Mouse (Mus musculus): Measurements from ENCODE around the gene Olfr509. TPM values are rescaled to one million over a fixed set of nuclear protein-coding genes. Genes with fewer than 3 reads are reported as not detected.
"Not testable (repeated sequence)": the region's sequence is repeated elsewhere in the genome, so short reads cannot be mapped to it uniquely, and the experiment has no call there.

Olfr509 gene
- not detected for total RNA-seq (2022)

GRCm38 (mm10) chr7:108651806-108652205 is at the start of gene Olfr509:
Gene Olfr509, minus strand, starts transcription at chr7:108651906.
- DNase-seq (ENCODE audit: low spot score): no peak

GRCm38 (mm10) chr7:108678886-108679285 is 27.2 kb upstream of the Olfr509 start:
- no peak for DNase-seq (ENCODE audit: low spot score)

GRCm38 (mm10) chr7:108671058-108671457 is 19.4 kb upstream of the Olfr509 start:
- no peak for DNase-seq (ENCODE audit: low spot score)

DNA sequence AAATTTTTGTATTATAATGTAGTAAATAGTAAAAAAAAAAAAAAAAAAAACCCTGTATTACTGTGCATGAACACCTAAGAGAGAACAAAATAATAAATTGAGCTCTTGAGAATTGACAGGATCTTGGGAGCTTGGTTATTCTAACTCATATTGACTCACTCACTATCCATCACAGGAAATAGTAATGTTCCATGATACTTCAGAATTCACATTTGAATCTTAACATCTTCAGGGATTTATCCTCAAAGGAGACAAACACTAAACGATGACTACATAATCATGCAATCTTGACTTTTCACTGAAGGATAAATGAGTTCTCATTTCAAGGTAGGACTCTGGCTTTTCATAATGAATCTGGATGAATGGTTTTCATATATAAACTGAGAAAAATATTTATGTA is 14.4 kb upstream of the Olfr509 start, which contains the start of gene Olfr510:
Olfr510 (plus strand) TSS at position 301 of the 400 bp plus-strand sequence.
- no peak for DNase-seq (ENCODE audit: low spot score)

- no peak for DNase-seq (ENCODE audit: low spot score)
These were observed 10.7 kb upstream of the Olfr509 start for GRCm38 (mm10) chr7:108662419-108662818.

DNA sequence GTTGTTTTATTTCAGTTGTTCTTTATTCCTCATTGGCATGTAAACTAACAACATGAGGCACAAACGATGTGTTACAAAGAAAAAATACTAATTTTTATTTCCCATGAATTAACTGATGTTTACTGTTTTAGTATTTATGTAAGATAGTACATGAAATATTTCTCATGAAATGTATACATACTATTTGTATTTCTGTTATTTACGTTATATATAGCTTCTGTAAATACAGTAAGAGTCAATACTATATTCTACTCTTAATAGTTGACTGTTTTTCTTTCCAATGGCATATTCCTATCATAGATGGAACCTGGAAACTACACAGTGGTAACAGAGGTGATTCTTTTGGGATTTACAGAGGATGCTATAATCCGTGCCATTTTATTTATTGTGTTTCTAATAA is 22.0 kb downstream of the Olfr509 start, which contains the start of gene Olfr508:
Olfr508 (plus strand) TSS at position 301 of the 400 bp plus-strand sequence.
- DNase-seq (ENCODE audit: low spot score): no peak

- DNase-seq (ENCODE audit: low spot score): no peak
These were observed 30.2 kb downstream of the Olfr509 start, which contains the start of gene Olfr507 for GRCm38 (mm10) chr7:108621514-108621913. Gene Olfr507, plus strand, starts transcription at chr7:108621814.

- DNase-seq (ENCODE audit: low spot score): not testable (repeated sequence)
These were observed 34.9 kb downstream of the Olfr509 start for GRCm38 (mm10) chr7:108616781-108617180.

GRCm38 (mm10) chr7:108614110-108614509 is 37.6 kb downstream of the Olfr509 start:
- DNase-seq (ENCODE audit: low spot score): no peak

GRCm38 (mm10) chr7:108610487-108610886 is 41.2 kb downstream of the Olfr509 start, which contains the start of gene Olfr506:
Gene Olfr506, plus strand, starts transcription at chr7:108610787.
- DNase-seq (ENCODE audit: low spot score): no peak

GRCm38 (mm10) chr7:108601916-108602315 is 49.8 kb downstream of the Olfr509 start:
- not testable (repeated sequence) for DNase-seq (ENCODE audit: low spot score)

Other genes with a start within 250 kb of the Olfr509 start
- not detected for gene Olfr497, start 231.5 kb downstream of the Olfr509 start, total RNA-seq (2022)
- not detected for gene Olfr498, start 186.6 kb downstream of the Olfr509 start, total RNA-seq (2022)
- gene Olfr502, start 126.8 kb downstream of the Olfr509 start, total RNA-seq (2022): not detected
- not detected for gene Olfr503, start 107.4 kb downstream of the Olfr509 start, total RNA-seq (2022)
- gene Olfr504, start 86.1 kb downstream of the Olfr509 start, total RNA-seq (2022): not detected
- gene Olfr506, start 41.1 kb downstream of the Olfr509 start, total RNA-seq (2022): not detected
- not detected for gene Olfr507, start 30.1 kb downstream of the Olfr509 start, total RNA-seq (2022)
- gene Olfr508, start 21.9 kb downstream of the Olfr509 start, total RNA-seq (2022): not detected
- gene Olfr510, start 14.5 kb upstream of the Olfr509 start, total RNA-seq (2022): not detected
- not detected for gene Olfr512, start 61.4 kb upstream of the Olfr509 start, total RNA-seq (2022)
- gene Olfr513, start 99.1 kb upstream of the Olfr509 start, total RNA-seq (2022): not detected
- gene Olfr514, start 174.1 kb upstream of the Olfr509 start, total RNA-seq (2022): not detected
- gene Olfr516, start 198.6 kb upstream of the Olfr509 start, total RNA-seq (2022): not detected
- gene Olfr517, start 220.5 kb upstream of the Olfr509 start, total RNA-seq (2022): not detected
- gene Olfr518, start 233.1 kb upstream of the Olfr509 start, total RNA-seq (2022): not detected
- gene Olfr519, start 242.5 kb upstream of the Olfr509 start, total RNA-seq (2022): not detected

All from heart, adult 8-10 months (tissue).